Comparison of ENCODE assay signal across 8 mouse cellular contexts in the genomic region with DNA sequence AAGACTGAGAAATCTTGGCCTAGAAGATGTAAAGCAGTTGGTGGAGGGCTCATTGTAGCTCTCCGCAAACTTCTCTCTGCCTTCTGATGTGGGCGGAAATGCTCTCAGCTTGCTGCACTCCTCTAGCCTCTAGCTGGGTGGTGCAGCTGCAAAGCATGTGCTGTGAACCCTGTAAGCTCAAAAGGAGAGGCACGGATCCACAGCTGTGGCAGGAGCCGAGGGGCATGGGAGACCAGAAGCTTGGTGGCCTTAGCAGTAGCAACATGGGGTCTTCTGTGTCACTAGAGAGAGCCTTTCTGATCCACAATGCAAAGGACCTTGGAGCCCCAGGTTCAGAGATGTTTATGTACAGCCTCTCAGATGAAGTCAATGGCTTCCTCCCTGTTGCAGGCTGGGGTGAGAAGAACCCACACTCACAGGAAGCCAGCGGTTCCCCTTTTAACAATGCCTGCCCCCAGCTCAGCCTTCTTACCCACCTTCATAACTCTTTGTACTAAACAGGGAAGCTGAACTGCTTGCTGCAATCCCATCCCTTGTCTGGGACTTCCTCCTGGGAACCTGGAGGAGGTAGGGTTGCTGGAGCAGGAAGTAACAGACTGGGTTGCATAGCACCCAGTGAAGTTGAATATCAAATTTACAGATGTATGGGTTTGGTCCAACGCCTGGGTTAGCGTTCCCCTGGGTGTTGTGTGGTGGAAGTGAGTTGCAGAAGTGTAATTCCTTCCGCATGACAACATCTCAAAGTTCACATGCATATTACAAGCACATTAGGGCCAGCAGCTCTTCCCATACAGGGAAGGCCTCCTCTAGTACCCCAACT. TPM values are rescaled to one million over a fixed set of nuclear protein-coding genes. Genes with fewer than 3 reads are reported as not detected.
DNase-seq lines count a peak whose midpoint lies in the region; ATAC-seq lines count a peak whose summit lies in the region.

No protein-coding gene starts in this region.

- H3K9ac ChIP-seq in limb, embryonic 11.5 days (ENCODE audit: low read length) = no peak overlapping the region
- no peak overlapping the region for H3K9ac ChIP-seq in forebrain, embryonic 12.5 days

- ATAC-seq in limb, embryonic 11.5 days (ENCODE audit: insufficient number of reproducible peaks, low FRiP score, low TSS enrichment, low read depth) = 0 out of 2 replicates have a peak, but pooled peaks have one; percentile 39
- peak; percentile 95 for ATAC-seq in monocyte, adult 5-6 weeks (replicated peaks; ENCODE audit: insufficient number of reproducible peaks, low FRiP score, low TSS enrichment, poor library complexity, severe bottlenecking)
- no peak for ATAC-seq in forebrain, embryonic 12.5 days (ENCODE audit: low FRiP score)

- H3K4me2 ChIP-seq in limb, embryonic 11.5 days (ENCODE audit: low read depth, severe bottlenecking) = no peak overlapping the region
- no peak overlapping the region for H3K4me2 ChIP-seq in forebrain, embryonic 12.5 days

- H3K27me3 ChIP-seq in limb, embryonic 11.5 days (ENCODE audit: control insufficient read depth, insufficient read depth, low read length) = no peaks in the 10 kb centered on the region
- H3K27me3 ChIP-seq in forebrain, embryonic 12.5 days = no peaks in the 10 kb centered on the region

- WGBS in limb, embryonic 11.5 days = 75% methylated on average over 8 of the region's 8 CpGs
- WGBS in forebrain, embryonic 12.5 days = 86% methylated on average over 8 of the region's 8 CpGs

- H3K36me3 ChIP-seq in limb, embryonic 11.5 days (ENCODE audit: control insufficient read depth, insufficient read depth, low read length) = no peaks in the 10 kb centered on the region
- H3K36me3 ChIP-seq in forebrain, embryonic 12.5 days (replicated peaks) = no peaks in the 10 kb centered on the region

- no peak overlapping the region for H3K4me3 ChIP-seq in limb, embryonic 11.5 days (ENCODE audit: low read depth, low read length)
- no peak overlapping the region for H3K4me3 ChIP-seq in forebrain, embryonic 12.5 days (replicated peaks)

- H3K27ac ChIP-seq in limb, embryonic 11.5 days (replicated peaks; ENCODE audit: low read depth, low read length) = no peak overlapping the region
- H3K27ac ChIP-seq in forebrain, embryonic 12.5 days = no peak overlapping the region

- no peaks in the 10 kb centered on the region for H3K9me3 ChIP-seq in limb, embryonic 11.5 days (ENCODE audit: control insufficient read depth, low read length)
- no peaks in the 10 kb centered on the region for H3K9me3 ChIP-seq in forebrain, embryonic 12.5 days

- H3K4me1 ChIP-seq in limb, embryonic 11.5 days (ENCODE audit: control insufficient read depth, insufficient read depth, low read length) = no peaks in the 10 kb centered on the region
- H3K4me1 ChIP-seq in forebrain, embryonic 12.5 days = no peaks in the 10 kb centered on the region

- DNase-seq in layer of hippocampus, adult 9-11 months = peak; percentile 22
- DNase-seq in layer of hippocampus, adult 9-10 months (ENCODE audit: low spot score) = no peak
- DNase-seq in frontal cortex, postnatal 36 days (ENCODE audit: low spot score in 2 of 2) = peak; percentile 22 to 35
- no peak for DNase-seq in limb, embryonic 11.5 days (ENCODE audit: low spot score)
- no peak for DNase-seq in cerebellum, adult 11-12 months
- no peak for DNase-seq in neural tube, embryonic 10.5 days (ENCODE audit: extremely low spot score, low spot score)

RNA-seq across cellular contexts. Expression of gene Ptprc, which starts 16.4 kb away (rescaled TPM):
- polyA plus RNA-seq in limb, embryonic 11.5 days (2014; fragmentation: Nextera tagmentation; extraction: Ambion mirVana) = 0.93 and 1.3 TPM in 2 replicates
- 2,690 to 3,839 TPM (median 2,776 TPM) in 3 replicates for total RNA-seq in monocyte, adult 5-6 weeks (2017)
- 0.82 and 1.1 TPM in 2 replicates for polyA plus RNA-seq in forebrain, embryonic 12.5 days (2016; fragmentation: Nextera tagmentation; extraction: Ambion mirVana)

Comparison
In these comparisons a context has a peak if more than half of its experiments do, and no peak if none do; other contexts are left out.
1. DNase-seq: peak in layer of hippocampus, adult 9-11 months (single experiment) and frontal cortex, postnatal 36 days (2 of 2); none in layer of hippocampus, adult 9-10 months (single experiment), limb, embryonic 11.5 days (single experiment), cerebellum, adult 11-12 months (single experiment) and neural tube, embryonic 10.5 days (single experiment).